Comparison of ENCODE assay signal across 8 mouse cellular contexts in the genomic region with DNA sequence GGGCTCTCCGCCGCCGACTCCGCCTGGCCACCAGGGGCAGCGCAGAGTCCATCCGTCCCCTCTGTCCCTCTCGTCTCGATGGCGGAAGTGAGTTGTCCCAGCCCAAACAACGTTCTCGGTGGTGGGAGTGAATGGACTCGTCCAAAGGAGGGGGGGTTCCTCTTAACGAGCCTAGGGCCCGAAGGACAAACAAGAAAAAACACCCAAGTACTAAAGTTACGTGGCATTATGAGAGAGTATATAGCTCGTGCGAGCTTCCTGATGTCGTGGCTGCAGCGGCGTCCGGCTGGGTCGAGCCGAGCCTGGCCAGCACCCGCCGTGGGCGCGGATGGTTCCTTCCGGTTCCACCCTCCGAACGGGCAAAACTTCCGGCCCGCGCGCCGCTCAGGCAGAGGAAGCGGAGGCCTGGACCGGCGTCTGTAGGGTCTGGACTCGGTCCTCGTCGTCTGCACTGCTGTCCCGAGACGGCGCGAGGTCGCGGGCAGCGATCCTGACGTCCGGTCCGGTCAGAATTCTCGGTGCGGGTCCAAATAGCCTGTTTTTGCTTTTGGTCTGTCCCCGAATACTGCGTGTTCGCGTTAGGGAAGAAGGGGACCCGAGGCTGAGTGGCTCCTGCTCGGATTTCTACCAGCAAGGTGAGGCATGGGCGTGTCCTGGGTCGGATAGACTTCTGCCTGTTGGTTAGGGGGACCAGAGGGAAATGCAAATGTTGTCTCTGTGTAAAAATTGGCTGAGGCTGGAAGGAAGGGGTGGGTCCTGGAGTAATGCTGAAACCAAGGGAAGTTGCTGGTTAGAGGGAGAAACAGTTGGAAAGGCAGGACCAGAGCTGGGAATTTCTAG. TPM values are rescaled to one million over a fixed set of nuclear protein-coding genes. Genes with fewer than 3 reads are reported as not detected.
DNase-seq lines count a peak whose midpoint lies in the region; ATAC-seq lines count a peak whose summit lies in the region.

A gene (plus strand): TSS at position 362 of the 840 bp plus-strand sequence.

- peak within 1 kb of the TSS; percentile 90 for H3K4me3 ChIP-seq in intestine, embryonic 14.5 days (ENCODE audit: low read depth, low read length)

- peak within 1 kb of the TSS; percentile 99 for H3K4me2 ChIP-seq in intestine, embryonic 14.5 days (ENCODE audit: low read length)

- intact Hi-C loops in left cerebral cortex, postnatal 14 days (cut with DNase I): loop anchor here (1.0 to 5.0 kb wide), 2 partner anchors 43 to 62 kb away; a partner anchor contains a TSS

- H3K27ac ChIP-seq in intestine, embryonic 14.5 days (ENCODE audit: low read depth): peak within 1 kb of the TSS; percentile 86

- peaks cover 12% of the 10 kb centered on the region for H3K4me1 ChIP-seq in intestine, embryonic 14.5 days (replicated peaks; ENCODE audit: control insufficient read depth, insufficient read depth, low read length)

- peak; percentile 87 for ATAC-seq in intestine, embryonic 14.5 days (replicated peaks; ENCODE audit: low FRiP score, low TSS enrichment, low read depth)

- WGBS in intestine, embryonic 14.5 days: under 1% methylated on average over 61 of the region's 61 CpGs

- DNase-seq in adrenal gland, adult 18-20 months (ENCODE audit: low spot score in 2 of 2): peak; percentile 87 to 88
- peak; percentile 94 for DNase-seq in embryo, embryonic 11 days
- DNase-seq in gastrocnemius, postnatal 25 days: peak; percentile 88
- DNase-seq in intestine, embryonic 14.5 days (ENCODE audit: low spot score): peak; percentile 98
- peak; percentile 90 to 91 for DNase-seq in left cerebral cortex, postnatal 14 days (ENCODE audit: low spot score in 2 of 2)
- DNase-seq in mesoderm, embryonic 11.5 days (ENCODE audit: low read depth, low spot score): peak; percentile 95
- peak; percentile 78 to 82 for DNase-seq in right cerebral cortex, postnatal 36 days (ENCODE audit: low spot score in 2 of 2)
- peak; percentile 88 for DNase-seq in yolk sac, embryonic 10.5 days (ENCODE audit: low spot score)

- peaks cover 30% of the 10 kb centered on the region for H3K36me3 ChIP-seq in intestine, embryonic 14.5 days (ENCODE audit: control insufficient read depth, insufficient read depth, low read length)

- H3K27me3 ChIP-seq in intestine, embryonic 14.5 days (replicated peaks; ENCODE audit: control insufficient read depth, insufficient read depth, low read length): no peaks in the 10 kb centered on the region

- H3K9ac ChIP-seq in intestine, embryonic 14.5 days (ENCODE audit: low read length): peak within 1 kb of the TSS; percentile 88

- no peaks in the 10 kb centered on the region for H3K9me3 ChIP-seq in intestine, embryonic 14.5 days (ENCODE audit: control insufficient read depth, low read length)

RNA-seq across cellular contexts. Expression of the gene that starts here (rescaled TPM):
- total RNA-seq in adrenal gland, adult 18-20 months (2021): 10 to 100 TPM; 60.5 to 64.0 TPM
- total RNA-seq in gastrocnemius, postnatal 25 days (2021): 10 to 100 TPM; 22.3 to 31.3 TPM
- 65.4 and 67.1 TPM in 2 replicates for polyA plus RNA-seq in intestine, embryonic 14.5 days (2014; fragmentation: Nextera tagmentation; extraction: Ambion mirVana)
- 10 to 100 TPM; 38.5 to 43.2 TPM for total RNA-seq in left cerebral cortex, postnatal 14 days (2021)

Comparison
In these comparisons a context has a peak if more than half of its experiments do, and no peak if none do; other contexts are left out.
1. Peak in every context shown above with its lines: DNase-seq, ATAC-seq, H3K4me3 ChIP-seq and H3K27ac ChIP-seq.